Mouse (Mus musculus) heart, embryonic 16.5 days (tissue): ENCODE data around the gene Ldlr. TPM values are rescaled to one million over a fixed set of nuclear protein-coding genes. Genes with fewer than 3 reads are reported as not detected.

Source experiments
- ATAC-seq: fragments of 200-750 bp; cut with Nextera tagmentation; replicated peaks from 2 replicates; pipeline ENCODE4 v1.8.0; 2017; ENCODE audit warnings: moderate number of reproducible peaks; ENCODE audit not compliant: insufficient read depth, low FRiP score; ENCODE audit errors: extremely low read depth
- H3K27ac ChIP-seq: fragments of 300-500 bp; sonication (generic); 2 replicates; pipeline ENCODE4 v1.5.1; 2014; ENCODE audit warnings: mild to moderate bottlenecking, low read length, control low read depth, moderate library complexity
- H3K27me3 ChIP-seq: fragments of 300-500 bp; sonication (generic); 2 replicates; pipeline ENCODE4 v1.6.1; 2014; ENCODE audit warnings: low read length, mixed read lengths; ENCODE audit not compliant: control insufficient read depth, insufficient read depth
- H3K36me3 ChIP-seq: fragments of 300-500 bp; sonication (generic); 2 replicates; pipeline ENCODE4 v1.6.1; 2014; ENCODE audit not compliant: control insufficient read depth, insufficient read depth
- H3K4me1 ChIP-seq: fragments of 300-500 bp; sonication (generic); 2 replicates; pipeline ENCODE4 v1.6.1; 2014; ENCODE audit warnings: low read length, mixed read lengths; ENCODE audit not compliant: control insufficient read depth, insufficient read depth
- H3K4me2 ChIP-seq: fragments of 300-500 bp; sonication (generic); 2 replicates; pipeline ENCODE4 v1.6.1; 2014; ENCODE audit warnings: low read depth, mild to moderate bottlenecking, control low read depth, low read length
- H3K4me3 ChIP-seq: fragments of 300-500 bp; sonication (generic); 2 replicates; pipeline ENCODE4 v1.5.1; 2014; ENCODE audit warnings: mild to moderate bottlenecking, control low read depth, low read length
- H3K9ac ChIP-seq: fragments of 300-500 bp; sonication (generic); 2 replicates; pipeline ENCODE4 v1.6.1; 2014; ENCODE audit warnings: low read length, control low read depth
- H3K9me3 ChIP-seq: fragments of 300-500 bp; sonication (generic); replicated peaks from 2 replicates; pipeline ENCODE4 v1.6.1; 2016; ENCODE audit warnings: low read length; ENCODE audit not compliant: control insufficient read depth
- WGBS: fragments of 180-500 bp; shearing (Covaris S2); extraction: QIAGEN DNeasy Blood & Tissue Kit; methylation state at CpG from one replicate; pipeline ENCODE4 v1.1.7; 2014; 5-methylcytosine and 5-hydroxymethylcytosine counted together
- polyA plus RNA-seq: library from polyadenylated mRNA; unstranded; fragments of >200 nt; fragmentation: Nextera tagmentation; extraction: Ambion mirVana; gene quantifications from 2 replicates; pipeline ENCODE4 v1.2.1, GENCODE M21; 2015

The Ldlr gene
- polyA plus RNA-seq, 1 experiment from 2014 or later = 17.7 TPM

DNA sequence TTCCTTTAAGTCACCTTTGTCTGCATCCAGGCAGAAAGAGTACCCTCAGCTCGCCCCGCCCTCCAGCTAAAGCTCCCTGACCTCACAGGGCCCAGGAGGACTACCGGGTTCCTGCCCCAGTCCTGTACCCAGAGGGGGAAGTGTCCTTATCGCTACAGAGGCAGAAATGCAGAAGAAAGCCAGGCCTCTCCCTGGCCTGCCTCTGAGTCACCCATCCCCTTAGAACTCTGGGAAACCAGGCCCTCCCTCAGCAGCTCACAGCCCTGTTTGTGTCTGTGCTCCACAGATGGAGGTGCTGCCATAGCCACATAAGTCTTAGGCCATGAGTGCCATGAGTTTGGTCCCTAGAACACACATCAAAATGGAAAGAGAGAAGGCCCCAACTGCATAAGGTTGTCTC, 8.0 kb upstream of the Ldlr start:
- Histone ChIP-seq H3K36me3 (no peaks in the 10 kb centered on the region), H3K4me3 (no peak overlapping the region), H3K4me2 (no peak overlapping the region), H3K27me3 (no peaks in the 10 kb centered on the region), H3K9me3 (no peaks in the 10 kb centered on the region), H3K4me1 (peaks cover 6% of the 10 kb centered on the region; the same call in 1 of the 2 replicates), H3K27ac (peak overlapping the region; percentile 45), H3K9ac (peak overlapping the region; percentile 21; the same call in 1 of the 2 replicates)
- 16% methylated on average over 4 of the region's 4 CpGs for WGBS
- ATAC-seq = peak; percentile 85

DNA sequence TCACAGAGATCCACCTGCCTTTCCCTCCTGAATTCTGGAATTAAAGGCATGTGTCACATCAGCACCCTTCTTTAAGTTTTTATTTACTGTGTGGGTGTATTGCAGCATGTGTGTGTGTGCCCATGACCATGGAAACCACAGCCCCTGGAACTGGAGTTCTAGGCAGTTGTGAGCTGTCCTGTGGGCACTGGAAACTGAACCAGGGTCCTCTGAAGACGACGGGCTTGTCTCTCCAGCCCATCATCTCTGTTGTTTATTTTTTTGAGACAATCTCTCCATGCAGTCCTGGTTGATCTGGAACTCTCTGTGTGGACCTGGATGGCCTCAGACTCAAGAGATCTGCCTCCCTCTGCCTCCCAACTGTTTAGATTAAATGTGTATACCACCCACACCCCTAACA, 6.3 kb upstream of the Ldlr start:
- no peak overlapping the region for H3K9ac ChIP-seq
- H3K9me3 ChIP-seq = no peaks in the 10 kb centered on the region
- H3K4me1 ChIP-seq = peaks cover 14% of the 10 kb centered on the region
- no peak overlapping the region for H3K4me2 ChIP-seq
- ATAC-seq = no peak
- WGBS = 57% methylated on average over 2 of the region's 2 CpGs
- H3K4me3 ChIP-seq = no peak overlapping the region
- H3K27me3 ChIP-seq = no peaks in the 10 kb centered on the region
- H3K27ac ChIP-seq = no peak overlapping the region
- H3K36me3 ChIP-seq = no peaks in the 10 kb centered on the region

DNA sequence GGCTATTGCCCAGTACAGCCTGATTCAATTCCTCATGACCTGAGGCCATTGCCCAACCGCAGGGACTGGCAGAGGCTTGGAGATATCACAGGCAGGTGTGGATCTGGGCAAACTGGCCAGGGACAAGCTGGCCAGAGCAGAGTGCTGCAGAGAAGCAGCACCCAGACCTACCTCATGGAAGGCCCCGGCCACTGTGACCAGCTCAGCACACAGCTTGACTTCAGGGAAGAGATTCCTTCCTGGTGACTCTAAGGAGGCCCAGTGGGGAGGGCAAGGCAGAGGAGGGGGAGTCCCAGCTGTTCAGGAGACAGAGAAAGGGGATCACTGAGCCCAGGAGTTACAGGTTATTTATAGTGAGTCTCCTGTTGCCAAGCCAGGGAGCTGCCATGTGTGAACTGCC, 2.2 kb upstream of the Ldlr start:
- Histone ChIP-seq H3K9ac (0 out of 2 replicates have a peak overlapping the region, but pooled peaks have one; percentile 2), H3K27ac (peak overlapping the region; percentile 66)
- WGBS = 44% methylated on average over 2 of the region's 2 CpGs

DNA sequence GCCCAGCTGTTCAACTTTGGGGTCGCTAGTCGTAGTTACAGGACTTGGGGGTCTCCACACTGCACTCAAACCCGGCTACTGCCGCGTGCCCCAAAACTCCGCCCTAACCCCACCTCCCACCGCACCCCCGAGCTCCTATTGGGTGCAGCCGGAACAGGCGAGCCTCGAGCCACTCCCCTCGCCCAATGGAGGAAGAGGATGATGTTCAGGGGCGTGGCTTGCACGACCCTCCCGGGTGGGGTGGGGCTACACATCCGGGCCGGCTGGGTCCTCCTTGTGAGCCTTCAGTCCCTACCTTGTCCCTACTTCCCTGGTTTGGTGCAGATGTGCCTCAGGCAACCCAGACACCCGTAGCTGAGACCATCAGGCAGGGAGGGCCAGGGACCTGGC, 859 bp downstream of the Ldlr start:
- Histone ChIP-seq H3K4me2 (peak overlapping the region; percentile 79), H3K27me3 (no peaks in the 10 kb centered on the region), H3K4me3 (peak overlapping the region; percentile 63), H3K9me3 (no peaks in the 10 kb centered on the region), H3K9ac (peak overlapping the region; percentile 68), H3K36me3 (0 out of 2 replicates have a peak, but pooled peaks cover 2% of the 10 kb centered on the region), H3K27ac (peak overlapping the region; percentile 86), H3K4me1 (peaks cover 29% of the 10 kb centered on the region)
- WGBS = 3% methylated on average over 18 of the region's 18 CpGs
- ATAC-seq = peak; percentile 93

More for the DNA sequence above, 2.2 kb upstream of the Ldlr start:
- H3K4me3 ChIP-seq = no peak overlapping the region
- H3K4me1 ChIP-seq = peaks cover 24% of the 10 kb centered on the region
- H3K27me3 ChIP-seq = no peaks in the 10 kb centered on the region
- H3K9me3 ChIP-seq = no peaks in the 10 kb centered on the region
- H3K36me3 ChIP-seq = no peaks in the 10 kb centered on the region
- no peak for ATAC-seq
- no peak overlapping the region for H3K4me2 ChIP-seq

DNA sequence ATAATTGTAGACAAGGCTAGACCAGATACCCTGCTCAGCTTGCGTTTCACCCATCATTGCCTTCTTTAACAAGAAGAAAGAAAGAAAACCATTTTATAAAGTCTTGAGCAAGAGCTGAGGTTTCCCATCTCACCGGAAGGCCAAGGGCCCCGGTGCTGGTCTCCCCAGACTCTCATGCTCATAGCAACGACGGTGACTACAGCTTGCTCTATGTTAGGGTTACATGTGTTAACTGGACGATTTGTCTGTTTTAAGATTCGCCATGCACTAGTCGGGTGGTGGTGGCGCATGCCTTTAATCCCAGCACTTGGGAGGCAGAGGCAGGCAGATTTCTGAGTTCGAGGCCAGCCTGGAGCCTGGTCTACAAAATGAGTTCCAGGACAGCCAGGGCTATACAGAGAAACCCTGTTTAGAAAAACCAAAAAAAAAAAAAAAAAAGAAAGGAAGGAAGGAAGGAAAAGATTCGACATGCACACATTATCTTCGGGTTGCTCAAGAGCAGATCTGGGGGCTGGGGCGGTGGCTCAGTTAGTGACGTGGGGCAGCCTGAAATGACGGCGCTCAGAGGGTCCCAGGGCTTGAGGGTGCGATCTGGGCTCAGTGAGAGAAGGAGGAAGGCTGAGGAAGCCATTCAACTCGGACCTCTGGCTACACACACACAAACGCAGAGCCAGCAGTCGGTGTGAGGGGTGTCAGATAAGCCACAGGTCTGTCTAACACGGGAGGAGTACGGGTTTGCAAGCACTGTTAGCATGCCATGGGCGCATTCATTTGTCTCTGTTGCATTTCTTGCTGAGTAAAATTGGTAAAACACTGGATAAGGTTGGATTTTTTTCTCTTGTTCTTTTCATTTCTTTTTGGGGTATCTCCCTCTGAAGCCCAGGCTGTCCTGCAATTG, 2.2 kb downstream of the Ldlr start:
- no peak for ATAC-seq
- H3K27ac ChIP-seq = no peak overlapping the region

DNA sequence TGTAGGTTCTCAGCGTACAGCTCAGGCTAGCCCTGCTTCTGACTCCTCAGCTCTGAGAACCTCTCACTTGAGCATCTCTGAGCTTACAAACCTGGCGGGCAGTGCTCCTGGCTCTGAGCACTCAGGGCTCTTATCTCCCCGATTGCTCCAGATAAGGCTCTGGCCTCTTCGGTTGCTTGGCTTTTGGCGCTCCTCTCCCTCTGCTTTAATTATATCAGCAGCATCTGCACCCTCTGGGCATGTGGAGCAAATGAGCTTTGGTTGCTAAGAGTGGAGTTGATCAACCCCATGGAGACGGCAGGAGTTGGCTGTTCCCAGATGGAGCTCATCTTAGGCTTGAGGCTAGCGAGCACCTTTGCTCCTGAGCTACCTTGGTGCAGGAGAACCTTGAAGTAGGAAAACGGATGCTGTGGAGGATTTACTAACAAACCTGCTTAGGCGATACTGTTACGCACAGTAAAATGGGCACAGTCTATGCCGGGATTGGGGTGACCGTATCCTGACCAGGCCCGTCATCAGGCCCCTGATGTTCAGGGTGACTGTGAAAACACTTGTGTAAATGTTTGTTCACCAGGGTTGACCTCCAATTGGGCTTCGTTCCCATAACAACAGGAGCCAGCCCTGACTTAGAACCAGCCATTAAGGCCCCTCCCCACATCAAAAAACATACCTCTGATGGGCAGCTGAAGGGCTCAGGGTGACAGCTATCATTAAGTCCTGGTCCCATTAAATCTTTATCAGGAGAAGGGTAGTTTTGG, 3.1 kb downstream of the Ldlr start:
- Histone ChIP-seq H3K9me3 (no peaks in the 10 kb centered on the region), H3K27ac (no peak overlapping the region), H3K4me1 (peaks cover 28% of the 10 kb centered on the region), H3K9ac (no peak overlapping the region; the same call in 1 of the 2 replicates), H3K27me3 (no peaks in the 10 kb centered on the region), H3K36me3 (0 out of 2 replicates have a peak, but pooled peaks cover 2% of the 10 kb centered on the region), H3K4me3 (no peak overlapping the region), H3K4me2 (peak overlapping the region; percentile 51)
- ATAC-seq = no peak
- WGBS = 63% methylated on average over 14 of the region's 14 CpGs

More for the DNA sequence above, 2.2 kb downstream of the Ldlr start:
- Histone ChIP-seq H3K4me3 (peak overlapping the region; percentile 63), H3K9ac (peak overlapping the region; percentile 47), H3K36me3 (0 out of 2 replicates have a peak, but pooled peaks cover 2% of the 10 kb centered on the region), H3K4me2 (peak overlapping the region; percentile 79), H3K27me3 (no peaks in the 10 kb centered on the region), H3K4me1 (peaks cover 34% of the 10 kb centered on the region), H3K9me3 (no peaks in the 10 kb centered on the region)
- 52% methylated on average over 23 of the region's 23 CpGs for WGBS

DNA sequence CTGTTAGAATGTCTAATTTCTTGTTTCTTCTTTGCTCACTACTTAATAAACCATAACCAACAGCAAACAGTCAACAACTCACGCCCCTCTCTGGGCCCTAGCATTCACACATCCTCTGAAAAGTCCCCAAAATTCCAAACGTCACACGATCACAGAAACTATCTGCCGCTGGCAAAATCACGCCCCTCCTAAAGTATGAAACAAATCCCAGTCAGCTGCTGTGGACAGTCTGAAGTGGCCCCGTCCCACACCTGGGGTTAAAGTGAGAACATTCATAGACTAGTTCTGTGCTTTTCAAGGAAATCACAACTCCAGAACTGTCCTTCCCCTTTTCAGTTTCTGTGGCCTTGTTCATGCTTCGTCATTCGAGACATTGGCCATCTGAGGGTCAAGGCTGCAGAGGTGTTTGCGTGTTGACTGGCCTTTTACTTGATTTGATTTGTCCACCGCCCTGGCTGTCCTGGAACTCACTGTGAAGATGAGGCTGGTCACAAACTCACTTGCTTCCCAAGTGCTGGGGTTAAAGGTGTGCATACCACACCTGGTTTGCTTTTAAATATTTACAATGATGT, 5.1 kb downstream of the Ldlr start:
- H3K9me3 ChIP-seq = no peaks in the 10 kb centered on the region
- H3K4me2 ChIP-seq = no peak overlapping the region
- peaks cover 26% of the 10 kb centered on the region for H3K4me1 ChIP-seq
- H3K27me3 ChIP-seq = no peaks in the 10 kb centered on the region
- 77% methylated on average over 10 of the region's 10 CpGs for WGBS
- peaks cover 16% of the 10 kb centered on the region for H3K36me3 ChIP-seq
- H3K4me3 ChIP-seq = no peak overlapping the region
- H3K9ac ChIP-seq = no peak overlapping the region
- H3K27ac ChIP-seq = no peak overlapping the region
- ATAC-seq = no peak

DNA sequence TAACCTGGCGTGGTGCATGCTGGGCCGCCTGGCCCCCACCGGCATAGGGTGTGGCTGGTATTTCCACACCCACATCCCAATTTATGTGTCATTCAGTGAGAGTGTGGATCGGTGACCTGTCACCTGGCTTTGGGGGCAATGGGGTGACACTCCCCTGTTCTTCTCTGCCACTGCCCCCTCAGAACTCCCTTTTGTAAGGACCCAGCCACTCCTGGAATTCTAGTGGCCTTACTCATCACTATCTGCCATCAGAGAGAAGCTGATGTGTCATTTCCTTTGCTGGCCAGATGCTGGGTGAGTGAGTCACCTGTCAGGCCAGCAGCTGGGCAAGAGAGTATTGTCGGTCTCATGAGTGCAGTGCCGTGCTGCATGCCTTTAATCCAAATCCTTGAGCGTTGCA, 6.0 kb downstream of the Ldlr start:
- no peak overlapping the region for H3K4me2 ChIP-seq
- no peaks in the 10 kb centered on the region for H3K27me3 ChIP-seq
- WGBS = 64% methylated on average over 7 of the region's 7 CpGs
- no peak overlapping the region for H3K27ac ChIP-seq
- no peak overlapping the region for H3K4me3 ChIP-seq
- peaks cover 25% of the 10 kb centered on the region for H3K36me3 ChIP-seq
- ATAC-seq = no peak
- peaks cover 25% of the 10 kb centered on the region for H3K4me1 ChIP-seq
- H3K9ac ChIP-seq = no peak overlapping the region
- no peaks in the 10 kb centered on the region for H3K9me3 ChIP-seq
